Mouse (Mus musculus) intestine, embryonic 16.5 days (tissue): ENCODE measurements around the gene Npas2. TPM values are rescaled to one million over a fixed set of nuclear protein-coding genes. Genes with fewer than 3 reads are reported as not detected.

Experiments
- ATAC-seq: fragments of 200-750 bp; cut with Nextera tagmentation; 2 replicates; pipeline ENCODE4 v1.8.0; 2017; ENCODE audit warnings: moderate TSS enrichment, moderate library complexity
- H3K27ac ChIP-seq: fragments of 300-500 bp; sonication (generic); 2 replicates; pipeline ENCODE4 v1.5.1; 2014; ENCODE audit warnings: mild to moderate bottlenecking, low read length
- H3K27me3 ChIP-seq: fragments of 300-500 bp; sonication (generic); replicated peaks from 2 replicates; pipeline ENCODE4 v1.6.1; 2014; ENCODE audit warnings: low read length, control low read depth, mixed read lengths; ENCODE audit not compliant: control insufficient read depth, insufficient read depth
- H3K36me3 ChIP-seq: fragments of 300-500 bp; sonication (generic); 2 replicates; pipeline ENCODE4 v1.6.1; 2014; ENCODE audit warnings: low read length, control low read depth; ENCODE audit not compliant: control insufficient read depth, insufficient read depth
- H3K4me1 ChIP-seq: fragments of 300-500 bp; sonication (generic); 2 replicates; pipeline ENCODE4 v1.6.1; 2014; ENCODE audit warnings: low read length, control low read depth, mixed read lengths; ENCODE audit not compliant: control insufficient read depth, insufficient read depth
- H3K4me2 ChIP-seq: fragments of 300-500 bp; sonication (generic); 2 replicates; pipeline ENCODE4 v1.6.1; 2014; ENCODE audit warnings: low read depth, low read length, control low read depth
- H3K4me3 ChIP-seq: fragments of 300-500 bp; sonication (generic); 2 replicates; pipeline ENCODE4 v1.5.1; 2014; ENCODE audit warnings: mild to moderate bottlenecking, low read length
- H3K9ac ChIP-seq: fragments of 300-500 bp; sonication (generic); 2 replicates; pipeline ENCODE4 v1.6.1; 2014; ENCODE audit warnings: low read depth, low read length
- H3K9me3 ChIP-seq: fragments of 300-500 bp; sonication (generic); 2 replicates; pipeline ENCODE4 v1.6.1; 2016; ENCODE audit warnings: low read length, control low read depth; ENCODE audit not compliant: control insufficient read depth
- WGBS: fragments of 180-500 bp; shearing (Covaris S2); extraction: QIAGEN DNeasy Blood & Tissue Kit; methylation state at CpG from one replicate; pipeline ENCODE4 v1.1.7; 2014; 5-methylcytosine and 5-hydroxymethylcytosine counted together
- polyA plus RNA-seq: library from polyadenylated mRNA; unstranded; fragments of >200 nt; fragmentation: Nextera tagmentation; extraction: Ambion mirVana; gene quantifications from 2 replicates; pipeline ENCODE4 v1.2.1, GENCODE M21; 2015

Gene Npas2
- polyA plus RNA-seq, 1 experiment from 2014 or later, result 0.70 TPM

GRCm38 (mm10) chr1:39266843-39267512 is 73.4 kb downstream of the Npas2 start:
- no peaks in the 10 kb centered on the region for H3K4me1 ChIP-seq
- no peak for ATAC-seq
- no peak overlapping the region for H3K9ac ChIP-seq
- no peak overlapping the region for H3K27ac ChIP-seq
- no peak overlapping the region for H3K4me3 ChIP-seq
- H3K4me2 ChIP-seq, result no peak overlapping the region
- H3K36me3 ChIP-seq, result no peaks in the 10 kb centered on the region
- H3K27me3 ChIP-seq, result no peaks in the 10 kb centered on the region
- no peaks in the 10 kb centered on the region for H3K9me3 ChIP-seq
- WGBS, result 89% methylated on average over 9 of the region's 9 CpGs

GRCm38 (mm10) chr1:39272976-39273375 is 79.4 kb downstream of the Npas2 start:
- Histone ChIP-seq H3K9me3 (no peaks in the 10 kb centered on the region), H3K4me2 (no peak overlapping the region), H3K36me3 (no peaks in the 10 kb centered on the region), H3K4me3 (no peak overlapping the region), H3K27ac (no peak overlapping the region), H3K27me3 (no peaks in the 10 kb centered on the region), H3K4me1 (no peaks in the 10 kb centered on the region), H3K9ac (no peak overlapping the region)
- 63% methylated on average over 6 of the region's 6 CpGs for WGBS
- ATAC-seq, result no peak

GRCm38 (mm10) chr1:39280391-39280790 is 86.9 kb downstream of the Npas2 start:
- ATAC-seq, result no peak
- Histone ChIP-seq H3K9ac (no peak overlapping the region), H3K27me3 (no peaks in the 10 kb centered on the region)

GRCm38 (mm10) chr1:39280989-39281875 is 87.7 kb downstream of the Npas2 start:
- Histone ChIP-seq H3K9me3 (no peaks in the 10 kb centered on the region), H3K4me1 (no peaks in the 10 kb centered on the region), H3K27me3 (no peaks in the 10 kb centered on the region), H3K36me3 (no peaks in the 10 kb centered on the region), H3K27ac (no peak overlapping the region), H3K9ac (no peak overlapping the region), H3K4me3 (no peak overlapping the region), H3K4me2 (no peak overlapping the region)
- 53% methylated on average over 15 of the region's 15 CpGs for WGBS
- no peak for ATAC-seq

More at GRCm38 (mm10) chr1:39280391-39280790, 86.9 kb downstream of the Npas2 start:
- Histone ChIP-seq H3K4me1 (no peaks in the 10 kb centered on the region), H3K4me3 (no peak overlapping the region), H3K4me2 (no peak overlapping the region), H3K36me3 (no peaks in the 10 kb centered on the region), H3K9me3 (no peaks in the 10 kb centered on the region), H3K27ac (no peak overlapping the region)
- WGBS, result 85% methylated on average over 7 of the region's 7 CpGs

GRCm38 (mm10) chr1:39281888-39282287 is 88.4 kb downstream of the Npas2 start:
- no peak overlapping the region for H3K27ac ChIP-seq
- no peak overlapping the region for H3K9ac ChIP-seq
- H3K9me3 ChIP-seq, result no peaks in the 10 kb centered on the region
- 84% methylated on average over 5 of the region's 5 CpGs for WGBS
- H3K4me1 ChIP-seq, result no peaks in the 10 kb centered on the region
- no peaks in the 10 kb centered on the region for H3K27me3 ChIP-seq
- no peak overlapping the region for H3K4me2 ChIP-seq
- H3K4me3 ChIP-seq, result no peak overlapping the region
- no peaks in the 10 kb centered on the region for H3K36me3 ChIP-seq
- no peak for ATAC-seq

- H3K4me3 ChIP-seq, result no peak overlapping the region
- H3K4me1 ChIP-seq, result no peaks in the 10 kb centered on the region
- no peaks in the 10 kb centered on the region for H3K9me3 ChIP-seq
- 54% methylated on average over 7 of the region's 7 CpGs for WGBS
- no peak overlapping the region for H3K27ac ChIP-seq
- ATAC-seq, result no peak
- H3K4me2 ChIP-seq, result no peak overlapping the region
- H3K27me3 ChIP-seq, result no peaks in the 10 kb centered on the region
- no peaks in the 10 kb centered on the region for H3K36me3 ChIP-seq
- H3K9ac ChIP-seq, result no peak overlapping the region
Observed at GRCm38 (mm10) chr1:39283323-39283722, 89.8 kb downstream of the Npas2 start.

- Histone ChIP-seq H3K4me1 (no peaks in the 10 kb centered on the region), H3K36me3 (no peaks in the 10 kb centered on the region), H3K4me3 (no peak overlapping the region), H3K27me3 (no peaks in the 10 kb centered on the region), H3K4me2 (no peak overlapping the region), H3K9ac (no peak overlapping the region), H3K9me3 (no peaks in the 10 kb centered on the region), H3K27ac (no peak overlapping the region)
- 85% methylated on average over 16 of the region's 16 CpGs for WGBS
- no peak for ATAC-seq
Observed at GRCm38 (mm10) chr1:39284786-39285185, 91.3 kb downstream of the Npas2 start.

- no peaks in the 10 kb centered on the region for H3K27me3 ChIP-seq
- H3K4me2 ChIP-seq, result no peak overlapping the region
- ATAC-seq, result no peak
- WGBS, result 93% methylated on average over 9 of the region's 9 CpGs
- H3K4me3 ChIP-seq, result no peak overlapping the region
- no peak overlapping the region for H3K27ac ChIP-seq
- no peaks in the 10 kb centered on the region for H3K4me1 ChIP-seq
- H3K36me3 ChIP-seq, result no peaks in the 10 kb centered on the region
- H3K9me3 ChIP-seq, result no peaks in the 10 kb centered on the region
- no peak overlapping the region for H3K9ac ChIP-seq
Observed at GRCm38 (mm10) chr1:39287076-39287475, 93.5 kb downstream of the Npas2 start.

GRCm38 (mm10) chr1:39287831-39288230 is 94.3 kb downstream of the Npas2 start:
- H3K9me3 ChIP-seq, result no peaks in the 10 kb centered on the region
- no peak for ATAC-seq
- no peak overlapping the region for H3K4me2 ChIP-seq
- no peaks in the 10 kb centered on the region for H3K36me3 ChIP-seq
- H3K9ac ChIP-seq, result no peak overlapping the region
- H3K4me1 ChIP-seq, result no peaks in the 10 kb centered on the region
- no peak overlapping the region for H3K4me3 ChIP-seq
- WGBS, result 61% methylated on average over 4 of the region's 4 CpGs
- H3K27ac ChIP-seq, result no peak overlapping the region
- no peaks in the 10 kb centered on the region for H3K27me3 ChIP-seq
